Mouse (Mus musculus) heart, embryonic 14.5 days (tissue): ENCODE measurements around the gene Nhej1. TPM values are rescaled to one million over a fixed set of nuclear protein-coding genes. Genes with fewer than 3 reads are reported as not detected.
A peak's percentile ranks its signal among the peaks of the same experiment; 100 is the strongest.

Experiments used
- ATAC-seq: fragments of 200-750 bp; cut with Nextera tagmentation; 2 replicates; pipeline ENCODE4 v1.8.0; 2017; ENCODE audit warnings: low read depth, moderate TSS enrichment; ENCODE audit not compliant: insufficient number of reproducible peaks, insufficient read depth, low FRiP score
- H3K27ac ChIP-seq, 2 experiments: fragments of 200-500 bp in 1 of 2; fragments of 300-500 bp in 1 of 2; sonication (generic) in 1 of 2; replicated peaks in 1 of 2; 2 replicates each; pipeline ENCODE4 v1.5.1; 2012 to 2014; ENCODE audit warnings: low read depth in 2 of 2, low read length in 2 of 2, control low read depth in 1 of 2, mild to moderate bottlenecking in 1 of 2, mixed read lengths in 1 of 2; ENCODE audit not compliant: control insufficient read depth in 1 of 2, insufficient read depth in 1 of 2
- H3K27me3 ChIP-seq: fragments of 300-500 bp; sonication (generic); 2 replicates; pipeline ENCODE4 v1.6.1; 2014; ENCODE audit warnings: mild to moderate bottlenecking, low read length, control low read depth; ENCODE audit not compliant: control insufficient read depth, insufficient read depth
- H3K36me3 ChIP-seq: fragments of 300-500 bp; sonication (generic); 2 replicates; pipeline ENCODE4 v1.6.1; 2014; ENCODE audit warnings: mild to moderate bottlenecking, control low read depth, low read length, mixed read lengths; ENCODE audit not compliant: control insufficient read depth, insufficient read depth
- H3K4me1 ChIP-seq, 2 experiments: fragments of 200-500 bp in 1 of 2; fragments of 300-500 bp in 1 of 2; sonication (generic) in 1 of 2; 2 replicates each; pipeline ENCODE4 v1.6.1; 2012 to 2014; ENCODE audit warnings: low read length in 2 of 2, control low read depth in 1 of 2, mixed read lengths in 1 of 2; ENCODE audit not compliant: control insufficient read depth in 2 of 2, insufficient read depth in 2 of 2
- H3K4me2 ChIP-seq: fragments of 300-500 bp; sonication (generic); 2 replicates; pipeline ENCODE4 v1.6.1; 2014; ENCODE audit warnings: mild to moderate bottlenecking, low read length
- H3K4me3 ChIP-seq, 2 experiments: fragments of 200-500 bp in 1 of 2; fragments of 300-500 bp in 1 of 2; sonication (generic) in 1 of 2; 2 replicates each; pipeline ENCODE4 v1.5.1; 2012 to 2014; ENCODE audit warnings: low read length in 2 of 2, mild to moderate bottlenecking in 2 of 2, control low read depth in 1 of 2, low read depth in 1 of 2, moderate library complexity in 1 of 2; ENCODE audit not compliant: control insufficient read depth in 1 of 2, insufficient read depth in 1 of 2
- H3K9ac ChIP-seq: fragments of 300-500 bp; sonication (generic); 2 replicates; pipeline ENCODE4 v1.6.1; 2014; ENCODE audit warnings: mild to moderate bottlenecking, low read length
- H3K9me3 ChIP-seq: fragments of 300-500 bp; sonication (generic); 2 replicates; pipeline ENCODE4 v1.6.1; 2016; ENCODE audit warnings: low read length, control low read depth; ENCODE audit not compliant: control insufficient read depth
- whole genome bisulfite sequencing: fragments of 180-500 bp; shearing (Covaris S2); extraction: QIAGEN DNeasy Blood & Tissue Kit; methylation state at CpG from one replicate; pipeline ENCODE4 v1.1.7; 2014; 5-methylcytosine and 5-hydroxymethylcytosine counted together
- polyA plus RNA-seq: library from polyadenylated mRNA; unstranded; fragments of >200 nt; fragmentation: Nextera tagmentation; extraction: Ambion mirVana; gene quantifications from 2 replicates; pipeline ENCODE4 v1.2.1, GENCODE M21; 2014

Gene Nhej1
- polyA plus RNA-seq, 1 experiment from 2014 or later: 7.6 TPM

DNA sequence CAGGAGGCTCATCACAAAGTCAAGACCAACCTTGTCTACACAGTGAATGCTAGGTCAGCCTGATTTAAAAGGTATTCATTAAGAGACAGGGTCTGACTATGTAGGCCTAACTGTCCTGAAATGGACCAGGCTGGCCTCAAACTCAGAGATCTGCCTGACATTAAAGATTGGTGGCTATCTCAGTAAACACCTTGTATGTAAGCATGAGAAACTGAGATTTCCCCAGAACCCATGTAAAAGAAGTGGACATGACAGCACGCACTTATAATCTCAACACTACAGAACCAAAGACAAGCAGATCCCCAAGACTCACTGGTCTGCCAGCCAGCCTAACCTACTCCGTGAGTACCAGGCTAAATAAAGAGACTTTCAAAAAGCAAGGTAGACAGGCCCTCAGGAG lies 13.4 kb upstream of the Nhej1 start:
- H3K9me3 ChIP-seq: no peaks in the 10 kb centered on the region
- ATAC-seq: no peak
- no peak overlapping the region for H3K9ac ChIP-seq
- peaks cover 53% of the 10 kb centered on the region for H3K36me3 ChIP-seq
- no peaks in the 10 kb centered on the region for H3K27me3 ChIP-seq
- no peak overlapping the region for H3K4me2 ChIP-seq
- WGBS: 87% methylated on average over 2 of the region's 2 CpGs
- H3K27ac ChIP-seq: no peak overlapping the region
- H3K4me1 ChIP-seq: peaks cover 5 to 16% of the 10 kb centered on the region in 2 experiments
- no peak overlapping the region for H3K4me3 ChIP-seq

DNA sequence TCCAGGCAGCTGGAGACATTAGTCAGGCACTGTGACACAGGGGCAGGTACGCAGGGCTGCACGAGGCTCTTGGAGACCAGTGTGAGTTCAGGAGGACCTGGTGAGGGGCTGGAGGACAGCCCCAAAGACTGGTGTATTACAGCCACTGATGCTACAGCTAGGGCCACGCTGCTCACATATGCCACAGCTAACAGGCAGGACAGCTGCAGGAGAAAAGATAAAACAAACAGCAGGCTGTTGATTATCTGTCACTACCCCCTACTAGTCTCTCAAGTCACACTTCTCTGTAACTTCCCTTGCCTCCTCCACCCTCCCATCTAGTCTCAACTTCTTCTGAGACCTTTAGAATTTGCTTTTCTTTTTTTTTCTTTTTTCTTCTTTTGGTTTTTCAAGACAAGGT lies 11.7 kb upstream of the Nhej1 start:
- no peak for ATAC-seq
- Histone ChIP-seq H3K9me3 (no peaks in the 10 kb centered on the region), H3K9ac (no peak overlapping the region), H3K27ac (no peak overlapping the region), H3K4me1 (peaks cover 5 to 10% of the 10 kb centered on the region in 2 experiments), H3K4me2 (no peak overlapping the region), H3K36me3 (peaks cover 53% of the 10 kb centered on the region), H3K27me3 (no peaks in the 10 kb centered on the region), H3K4me3 (no peak overlapping the region)
- 40% methylated on average over 3 of the region's 3 CpGs for WGBS

DNA sequence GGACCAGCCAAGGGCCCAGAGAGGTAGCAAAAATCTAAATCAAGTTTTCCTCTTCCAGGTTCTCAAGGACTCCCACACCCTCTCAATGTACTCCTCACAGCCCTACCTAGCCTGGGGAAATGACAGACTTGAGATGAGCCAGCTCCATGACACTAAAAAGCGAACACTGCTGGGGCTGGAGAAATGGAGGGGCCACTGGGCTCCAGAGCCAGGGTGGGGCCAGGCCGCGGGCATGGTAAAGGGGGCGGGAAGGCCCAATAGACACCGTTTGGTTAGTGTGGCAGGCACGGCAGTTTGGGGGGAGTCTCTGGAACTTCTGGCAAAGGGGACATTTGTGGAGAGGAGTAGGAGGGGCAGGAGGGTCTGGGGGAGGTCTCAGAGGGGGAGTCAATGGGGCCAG lies 11.3 kb upstream of the Nhej1 start:
- Histone ChIP-seq H3K27ac (no peak overlapping the region), H3K9ac (0 out of 2 replicates have a peak overlapping the region, but pooled peaks have one; percentile 16), H3K36me3 (peaks cover 53% of the 10 kb centered on the region), H3K4me1 (peaks cover 5 to 10% of the 10 kb centered on the region in 2 experiments), H3K9me3 (no peaks in the 10 kb centered on the region), H3K4me2 (no peak overlapping the region), H3K4me3 (no peak overlapping the region), H3K27me3 (no peaks in the 10 kb centered on the region)
- no peak for ATAC-seq
- 67% methylated on average over 6 of the region's 6 CpGs for WGBS

DNA sequence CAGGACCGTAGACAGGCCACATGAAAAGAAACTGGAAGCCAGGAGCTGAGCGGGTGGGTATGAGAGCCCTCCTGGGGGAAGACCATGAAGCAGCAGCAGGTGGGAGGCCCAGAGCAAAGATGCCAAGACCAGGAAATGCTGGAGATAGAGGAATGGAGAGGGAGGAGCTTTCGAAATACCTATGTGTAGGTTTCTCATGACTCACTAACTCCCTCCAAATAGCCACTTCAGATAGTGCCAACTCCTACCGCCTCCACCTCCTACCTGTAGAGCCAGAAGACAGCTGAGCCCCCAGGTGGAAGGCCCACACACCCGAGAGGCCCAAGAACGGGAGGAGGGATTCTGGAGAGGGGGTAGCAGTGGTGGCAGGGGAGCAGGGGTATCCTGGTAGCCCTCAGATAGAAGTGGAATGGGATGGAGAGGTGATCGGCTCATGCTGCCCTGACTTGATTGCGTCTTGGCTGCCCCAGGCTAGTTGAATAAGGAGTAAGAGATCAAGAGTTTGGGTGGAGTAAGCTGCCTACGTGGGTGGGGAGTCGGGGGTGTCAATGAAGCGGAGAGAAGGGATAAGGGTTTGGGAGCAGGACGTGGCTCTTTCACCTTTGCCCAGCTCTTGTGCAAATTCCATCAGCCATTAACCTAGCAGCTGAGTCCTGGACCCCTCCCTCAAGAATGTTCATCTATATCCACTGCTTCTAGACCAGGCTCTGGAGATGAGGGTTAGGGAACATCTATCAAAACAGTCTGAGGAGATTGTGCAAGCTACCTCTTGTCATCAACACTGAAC lies 8.6 kb upstream of the Nhej1 start, which contains the start of gene Slc23a3:
TSS of gene Slc23a3 (minus strand) at position 470 of the 787 bp plus-strand sequence.
- Histone ChIP-seq H3K4me1 (no peaks in the 10 kb centered on the region), H3K27ac (no peak within 1 kb of the TSS), H3K4me3 (no peak within 1 kb of the TSS), H3K9ac (no peak within 1 kb of the TSS), H3K4me2 (no peak within 1 kb of the TSS), H3K36me3 (peaks cover 40% of the 10 kb centered on the region), H3K27me3 (no peaks in the 10 kb centered on the region), H3K9me3 (no peaks in the 10 kb centered on the region)
- ATAC-seq: no peak
- WGBS: 54% methylated on average over 12 of the region's 12 CpGs

DNA sequence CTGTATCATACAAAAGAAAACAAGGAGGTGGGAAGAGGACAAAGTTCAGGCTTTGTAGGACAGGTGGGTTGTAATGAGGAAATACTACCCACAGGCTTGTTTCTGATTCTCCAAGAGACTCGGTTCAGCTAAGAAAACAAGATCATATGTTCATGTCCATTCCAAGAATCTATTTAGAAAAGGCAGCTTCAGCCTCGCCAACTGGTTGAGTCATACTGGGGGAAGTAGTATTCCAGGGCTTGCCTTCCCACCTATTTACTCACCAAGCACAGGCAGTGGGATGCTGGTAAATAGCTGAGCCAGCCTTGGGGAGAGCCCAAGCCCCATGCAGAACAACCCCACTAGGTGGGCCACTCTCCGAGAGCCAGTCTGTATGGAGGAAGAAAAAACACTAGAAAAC lies 3.6 kb upstream of the Nhej1 start:
- no peak overlapping the region for H3K4me2 ChIP-seq
- H3K4me1 ChIP-seq: peaks cover 0 to 6% of the 10 kb centered on the region in 2 experiments; a peak in 1 of 4 replicates
- H3K9ac ChIP-seq: no peak overlapping the region
- H3K9me3 ChIP-seq: no peaks in the 10 kb centered on the region
- no peak overlapping the region for H3K4me3 ChIP-seq
- no peaks in the 10 kb centered on the region for H3K27me3 ChIP-seq
- no peak for ATAC-seq
- 64% methylated on average over 3 of the region's 3 CpGs for WGBS
- no peak overlapping the region for H3K27ac ChIP-seq
- no peaks in the 10 kb centered on the region for H3K36me3 ChIP-seq

DNA sequence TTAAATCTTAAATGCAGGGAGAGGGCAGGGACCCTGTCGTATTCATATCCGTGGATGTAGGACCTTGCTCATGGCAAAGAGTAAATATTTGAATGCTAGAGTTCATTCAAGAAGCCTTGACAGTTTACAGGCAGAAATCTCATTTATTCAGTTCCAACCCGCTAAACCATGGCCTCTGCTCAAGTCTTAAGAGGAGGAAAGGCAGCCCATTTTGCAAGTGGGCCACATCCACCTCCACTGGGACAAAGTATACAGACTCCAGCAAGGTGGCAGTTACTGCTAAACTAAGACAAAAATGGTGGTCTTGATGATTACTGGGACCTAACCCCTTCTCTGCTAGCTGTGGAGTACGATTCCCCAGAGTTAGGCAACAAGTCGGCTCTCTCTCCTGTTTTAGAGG lies 418 bp upstream of the Nhej1 start:
- peaks cover 0 to 6% of the 10 kb centered on the region in 2 experiments; a peak in 1 of 4 replicates for H3K4me1 ChIP-seq
- 34% methylated on average over 5 of the region's 5 CpGs for WGBS
- H3K4me3 ChIP-seq: peak overlapping the region; percentile 67 to 71
- no peak for ATAC-seq
- H3K36me3 ChIP-seq: no peaks in the 10 kb centered on the region
- H3K9me3 ChIP-seq: no peaks in the 10 kb centered on the region
- peak overlapping the region; percentile 81 for H3K9ac ChIP-seq
- H3K4me2 ChIP-seq: peak overlapping the region; percentile 64
- H3K27ac ChIP-seq: peak overlapping the region in 1 of 2 experiments; percentile 95; a peak in 2 of 4 replicates
- H3K27me3 ChIP-seq: no peaks in the 10 kb centered on the region

DNA sequence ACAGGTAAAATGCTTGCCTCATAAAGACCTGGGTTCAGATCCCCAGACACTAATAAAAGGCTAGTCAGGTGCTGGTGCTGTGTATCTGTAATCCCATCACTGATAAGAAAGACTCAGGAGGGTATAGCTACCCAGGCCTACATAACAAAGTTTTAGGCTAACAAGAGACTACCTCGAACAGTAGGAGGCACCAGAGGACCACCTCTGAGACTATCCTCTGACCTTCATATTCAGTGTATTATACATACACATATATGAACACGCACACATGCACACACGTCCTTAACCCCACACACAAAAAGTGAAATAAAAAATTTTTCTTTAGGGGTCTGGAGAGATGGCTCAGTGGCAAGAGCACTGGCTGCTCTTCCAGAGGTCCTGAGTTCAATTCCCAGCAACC lies 2.8 kb downstream of the Nhej1 start:
- H3K4me3 ChIP-seq: no peak overlapping the region
- no peak for ATAC-seq
- no peaks in the 10 kb centered on the region for H3K27me3 ChIP-seq
- H3K4me2 ChIP-seq: no peak overlapping the region
- peaks cover 0 to 6% of the 10 kb centered on the region in 2 experiments; a peak in 1 of 4 replicates for H3K4me1 ChIP-seq
- no peak overlapping the region for H3K9ac ChIP-seq
- 77% methylated on average over 3 of the region's 3 CpGs for WGBS
- no peaks in the 10 kb centered on the region for H3K36me3 ChIP-seq
- no peaks in the 10 kb centered on the region for H3K9me3 ChIP-seq
- H3K27ac ChIP-seq: no peak overlapping the region
